Mouse (Mus musculus) MEL (cell line): ENCODE data around the gene Fam129c.

ENCODE experiments used
- EP300 ChIP-seq, 2 experiments: IDR thresholded peaks; 2 replicates each; pipeline ENCODE4 v1.6.1; 2011; ENCODE audit warnings: improper control_type of control experiment in 2 of 2, low read length in 2 of 2, low read depth in 1 of 2, mild to moderate bottlenecking in 1 of 2
- ETS1 ChIP-seq: IDR thresholded peaks from 2 replicates; pipeline ENCODE4 v1.6.1; 2012; ENCODE audit warnings: low read depth, mild to moderate bottlenecking, inconsistent platforms, low read length, improper control_type of control experiment, moderate library complexity
- GABPA ChIP-seq: IDR thresholded peaks from 2 replicates; pipeline ENCODE4 v1.6.1; 2012; ENCODE audit warnings: low read depth, mild to moderate bottlenecking, inconsistent platforms, low read length, improper control_type of control experiment, moderate library complexity
- GATA1 ChIP-seq: IDR thresholded peaks from 2 replicates; pipeline ENCODE4 v1.6.1; 2011; ENCODE audit warnings: low read depth, low read length, improper control_type of control experiment
- MYB ChIP-seq: IDR thresholded peaks from 2 replicates; pipeline ENCODE4 v1.6.1; 2011; ENCODE audit warnings: mild to moderate bottlenecking, low read depth, low read length, improper control_type of control experiment
- POLR2A ChIP-seq, 2 experiments: IDR thresholded peaks; 2 replicates each; pipeline ENCODE4 v1.6.1; 2011 to 2012; ENCODE audit warnings: low read length in 2 of 2, mild to moderate bottlenecking in 2 of 2, control low read depth in 1 of 2, improper control_type of control experiment in 1 of 2, low read depth in 1 of 2, moderate library complexity in 1 of 2; ENCODE audit not compliant: control insufficient read depth in 1 of 2, insufficient read depth in 1 of 2, poor library complexity in 1 of 2
- RCOR1 ChIP-seq: IDR thresholded peaks from 2 replicates; pipeline ENCODE4 v1.6.1; 2012; ENCODE audit warnings: low read depth, mild to moderate bottlenecking, inconsistent platforms, low read length, improper control_type of control experiment
- TBP ChIP-seq: IDR thresholded peaks from 2 replicates; pipeline ENCODE4 v1.8.0; 2011; ENCODE audit warnings: low read depth, low read length, improper control_type of control experiment
- ZKSCAN1 ChIP-seq: IDR thresholded peaks from 2 replicates; pipeline ENCODE4 v1.6.1; 2012; ENCODE audit warnings: low read depth, mild to moderate bottlenecking, inconsistent platforms, low read length, improper control_type of control experiment, moderate library complexity

- no peak; the same call in 1 of the 2 replicates for TF ChIP-seq ETS1
- TF ChIP-seq RCOR1: no peak
- no peak for TF ChIP-seq EP300 (IDR thresholded peaks at IDR 0.05; ENCODE audit: low read depth in 1 of 2, low read length in 2 of 2)
- no peak for TF ChIP-seq POLR2A (IDR thresholded peaks at IDR 0.05; ENCODE audit: control insufficient read depth in 1 of 2, insufficient read depth in 1 of 2, low read depth in 1 of 2, low read length in 2 of 2, poor library complexity in 1 of 2)
- no peak for TF ChIP-seq GATA1
- no peak for TF ChIP-seq MYB
- no peak for TF ChIP-seq GABPA
- no peak for TF ChIP-seq TBP
- no peak for TF ChIP-seq ZKSCAN1
Measured at GRCm38 (mm10) chr8:71596798-71597197, 650 bp upstream of the Fam129c start.
